Mouse (Mus musculus) small intestine, adult 2 months (tissue): ENCODE measurements at regions not wholly inside any gene's neighbourhood (a gene's known extent, or its start where the extent isn't known, plus 50 kb on each side); places are given as distances from the start of the nearest gene placed in this dataset.

Source experiments
- CTCF ChIP-seq: fragments of 200-500 bp; IDR thresholded peaks from 2 replicates; pipeline ENCODE4 v1.5.1; 2012; ENCODE audit warnings: low read depth, mild to moderate bottlenecking, control low read depth, inconsistent platforms, low read length, moderate library complexity, mixed read lengths; ENCODE audit not compliant: insufficient replicate concordance, insufficient read length; ENCODE audit errors: extremely low read depth
- POLR2A ChIP-seq: fragments of 200-500 bp; IDR thresholded peaks from 2 replicates; pipeline ENCODE4 v1.6.1; 2012; ENCODE audit warnings: low read depth, mild to moderate bottlenecking, control low read depth, inconsistent platforms, low read length, moderate library complexity

GRCm38 (mm10) chr17:4201300-4201699, 505.2 kb upstream of the Nox3 start:
- TF ChIP-seq CTCF, result no peak
- TF ChIP-seq POLR2A, result no peak
